Mouse (Mus musculus): ENCODE results near the gene Rpl21. TPM values are rescaled to one million over a fixed set of nuclear protein-coding genes. Genes with fewer than 3 reads are reported as not detected.
A peak's percentile ranks its signal among the peaks of the same experiment; 100 is the strongest.

Gene Rpl21
- polyA plus RNA-seq, 2 experiments = 505 to 720 TPM

DNA sequence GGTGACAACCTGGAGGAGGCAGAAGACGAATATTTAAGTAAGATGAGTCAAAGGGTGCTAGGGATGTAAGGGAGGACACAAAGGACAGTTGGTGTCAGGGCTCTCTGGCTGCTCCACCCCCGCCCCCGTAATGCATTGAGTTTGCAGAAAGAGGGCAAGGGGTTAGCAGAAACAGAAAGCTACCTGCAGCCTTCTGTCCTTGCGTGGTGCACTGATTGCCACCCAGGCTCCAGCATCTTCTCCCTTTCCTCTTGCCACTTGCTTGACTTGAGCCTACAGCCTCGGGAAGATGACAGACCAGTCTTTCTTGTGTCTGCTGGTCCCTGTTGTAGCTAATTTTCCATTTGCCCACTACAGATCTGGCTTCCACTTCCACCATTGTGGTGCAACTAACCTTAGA is 7.1 kb downstream of the Rpl21 start:
- H3K4me1 ChIP-seq (ENCODE audit: control insufficient read depth, insufficient read depth, low read length) = no peaks in the 10 kb centered on the region; the same call in 1 of the 2 replicates
- ATAC-seq (ENCODE audit: low FRiP score, low read depth) = no peak
- no peak for TF ChIP-seq POLR2A (IDR thresholded peaks at IDR 0.05; ENCODE audit: borderline replicate concordance, extremely low read depth, insufficient read depth, insufficient read length)
- no peak overlapping the region for H3K27ac ChIP-seq (replicated peaks; ENCODE audit: low read depth, low read length)
- no peaks in the 10 kb centered on the region for H3K27me3 ChIP-seq (ENCODE audit: control insufficient read depth, insufficient read depth, low read length)
- peaks cover 39% of the 10 kb centered on the region for H3K36me3 ChIP-seq (ENCODE audit: control insufficient read depth, insufficient read depth, low read length)
- no peaks in the 10 kb centered on the region for H3K9me3 ChIP-seq (ENCODE audit: control insufficient read depth, low read length)
- 53% methylated on average over 5 of the region's 5 CpGs for WGBS
- no peak overlapping the region for H3K4me2 ChIP-seq (replicated peaks; ENCODE audit: low read depth, low read length, severe bottlenecking)
- DNase-seq (ENCODE audit: low spot score) = no peak
- no peak overlapping the region for H3K9ac ChIP-seq (ENCODE audit: low read depth, low read length, severe bottlenecking)
- H3K4me3 ChIP-seq (replicated peaks; ENCODE audit: low read length) = no peak overlapping the region

DNA sequence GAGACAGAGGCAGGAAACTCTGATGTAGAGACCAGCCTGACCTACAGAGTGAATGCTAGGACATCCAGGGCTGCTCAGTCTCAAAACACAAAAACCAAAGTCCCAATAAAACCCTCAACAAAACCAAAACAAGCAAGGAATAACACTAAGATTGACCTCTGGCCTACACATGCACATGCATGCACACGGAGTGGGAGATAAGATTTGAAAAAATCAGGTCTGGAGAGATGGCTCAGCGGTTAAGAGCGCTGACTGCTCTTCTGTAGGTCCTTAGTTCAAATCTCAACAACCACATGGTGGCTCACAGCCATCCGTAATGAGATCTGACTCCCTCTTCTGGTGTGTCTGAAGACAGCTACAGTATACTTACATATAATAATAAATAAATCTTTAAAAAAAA is 7.7 kb downstream of the Rpl21 start:
- H3K9me3 ChIP-seq (ENCODE audit: control insufficient read depth, low read length) = no peaks in the 10 kb centered on the region
- no peak overlapping the region for H3K4me2 ChIP-seq (replicated peaks; ENCODE audit: low read depth, low read length, severe bottlenecking)
- H3K36me3 ChIP-seq (ENCODE audit: control insufficient read depth, insufficient read depth, low read length) = peaks cover 32% of the 10 kb centered on the region
- ATAC-seq (ENCODE audit: low FRiP score, low read depth) = no peak
- no peak overlapping the region for H3K9ac ChIP-seq (ENCODE audit: low read depth, low read length, severe bottlenecking)
- no peaks in the 10 kb centered on the region for H3K4me1 ChIP-seq (ENCODE audit: control insufficient read depth, insufficient read depth, low read length)
- H3K27ac ChIP-seq (replicated peaks; ENCODE audit: low read depth, low read length) = no peak overlapping the region
- DNase-seq (ENCODE audit: low spot score) = no peak
- 84% methylated on average over 4 of the region's 4 CpGs for WGBS
- H3K4me3 ChIP-seq (replicated peaks; ENCODE audit: low read length) = no peak overlapping the region
- TF ChIP-seq POLR2A (IDR thresholded peaks at IDR 0.05; ENCODE audit: borderline replicate concordance, extremely low read depth, insufficient read depth, insufficient read length) = no peak
- no peaks in the 10 kb centered on the region for H3K27me3 ChIP-seq (ENCODE audit: control insufficient read depth, insufficient read depth, low read length)

- DNase-seq (ENCODE audit: low spot score) = no peak
- H3K4me2 ChIP-seq (replicated peaks; ENCODE audit: low read depth, low read length, severe bottlenecking) = no peak overlapping the region
- no peaks in the 10 kb centered on the region for H3K27me3 ChIP-seq (ENCODE audit: control insufficient read depth, insufficient read depth, low read length)
- no peak overlapping the region for H3K27ac ChIP-seq (replicated peaks; ENCODE audit: low read depth, low read length)
- no peak for ATAC-seq (ENCODE audit: low FRiP score, low read depth)
- 79% methylated on average over 5 of the region's 5 CpGs for WGBS
- TF ChIP-seq POLR2A (IDR thresholded peaks at IDR 0.05; ENCODE audit: borderline replicate concordance, extremely low read depth, insufficient read depth, insufficient read length) = no peak
- H3K36me3 ChIP-seq (ENCODE audit: control insufficient read depth, insufficient read depth, low read length) = peaks cover 24% of the 10 kb centered on the region
- peaks cover 8% of the 10 kb centered on the region for H3K4me1 ChIP-seq (ENCODE audit: control insufficient read depth, insufficient read depth, low read length)
- no peaks in the 10 kb centered on the region for H3K9me3 ChIP-seq (ENCODE audit: control insufficient read depth, low read length)
- no peak overlapping the region for H3K9ac ChIP-seq (ENCODE audit: low read depth, low read length, severe bottlenecking)
- H3K4me3 ChIP-seq (replicated peaks; ENCODE audit: low read length) = no peak overlapping the region
Observed at GRCm38 (mm10) chr5:146841301-146841700, 8.6 kb downstream of the Rpl21 start.

DNA sequence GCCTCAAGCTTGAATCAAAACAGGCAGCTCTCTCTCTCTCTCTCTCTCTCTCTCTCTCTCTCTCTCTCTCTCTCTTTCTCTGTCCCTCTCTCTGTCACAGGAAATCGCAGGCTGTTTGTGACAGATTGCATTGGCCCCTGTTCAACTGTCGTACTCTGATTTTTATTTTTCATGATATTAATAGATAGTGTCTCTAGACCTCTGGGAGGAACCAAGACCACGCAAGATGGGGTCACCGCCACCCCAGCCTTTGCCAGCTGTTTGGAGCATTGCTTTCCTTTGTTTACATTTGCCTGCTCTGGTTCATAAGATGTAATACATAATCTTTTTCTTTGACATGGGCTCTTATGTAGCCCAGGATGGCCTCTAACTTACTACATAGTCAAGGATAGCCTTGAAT is 9.3 kb downstream of the Rpl21 start:
- peaks cover 9% of the 10 kb centered on the region for H3K4me1 ChIP-seq (ENCODE audit: control insufficient read depth, insufficient read depth, low read length)
- 91% methylated on average over 4 of the region's 4 CpGs for WGBS
- H3K4me3 ChIP-seq (replicated peaks; ENCODE audit: low read length) = no peak overlapping the region
- no peak for ATAC-seq (ENCODE audit: low FRiP score, low read depth)
- no peak for TF ChIP-seq POLR2A (IDR thresholded peaks at IDR 0.05; ENCODE audit: borderline replicate concordance, extremely low read depth, insufficient read depth, insufficient read length)
- H3K27me3 ChIP-seq (ENCODE audit: control insufficient read depth, insufficient read depth, low read length) = no peaks in the 10 kb centered on the region
- DNase-seq (ENCODE audit: low spot score) = no peak
- no peak overlapping the region for H3K4me2 ChIP-seq (replicated peaks; ENCODE audit: low read depth, low read length, severe bottlenecking)
- H3K27ac ChIP-seq (replicated peaks; ENCODE audit: low read depth, low read length) = no peak overlapping the region
- no peak overlapping the region for H3K9ac ChIP-seq (ENCODE audit: low read depth, low read length, severe bottlenecking)
- peaks cover 17% of the 10 kb centered on the region for H3K36me3 ChIP-seq (ENCODE audit: control insufficient read depth, insufficient read depth, low read length)
- H3K9me3 ChIP-seq (ENCODE audit: control insufficient read depth, low read length) = no peaks in the 10 kb centered on the region

DNA sequence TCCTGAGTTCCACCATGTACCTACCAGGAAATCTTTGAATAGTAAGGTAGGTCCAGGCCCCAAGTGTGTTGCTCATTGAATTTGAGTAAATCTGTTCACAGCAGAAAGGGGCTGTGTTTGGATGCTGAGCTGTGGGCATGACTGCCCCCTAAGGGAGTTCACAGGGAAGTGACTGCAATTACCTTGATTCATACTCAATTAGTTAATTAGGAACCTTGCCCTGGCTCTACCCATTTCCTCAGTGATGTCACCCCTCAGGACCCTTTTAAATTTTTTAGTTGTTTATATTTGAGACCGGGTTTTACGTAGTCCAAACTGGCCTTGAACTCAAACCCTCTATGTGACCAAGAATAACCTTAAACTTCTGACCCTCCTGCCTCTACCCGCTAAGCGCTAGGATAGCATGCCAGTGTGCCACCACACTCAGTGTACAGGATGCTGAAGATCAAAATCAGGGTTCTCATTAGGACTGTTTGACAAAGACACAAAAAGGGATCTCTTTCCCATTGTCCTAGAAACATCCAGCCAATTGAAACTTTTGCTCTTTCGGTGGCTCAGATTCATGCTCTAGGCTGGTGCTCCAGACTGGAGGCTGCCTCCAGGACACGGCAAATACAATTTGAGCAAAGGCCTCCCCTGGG is 11.7 kb downstream of the Rpl21 start:
- ATAC-seq (ENCODE audit: low FRiP score, low read depth) (0 out of 2 replicates have a peak, but pooled peaks have one; percentile 9), DNase-seq (ENCODE audit: low spot score) (no peak)
- Histone ChIP-seq H3K36me3 (ENCODE audit: control insufficient read depth, insufficient read depth, low read length) (no peaks in the 10 kb centered on the region; the same call in 1 of the 2 replicates), H3K4me2 (replicated peaks; ENCODE audit: low read depth, low read length, severe bottlenecking) (peak overlapping the region; percentile 87), H3K4me1 (ENCODE audit: control insufficient read depth, insufficient read depth, low read length) (peaks cover 9% of the 10 kb centered on the region), H3K4me3 (replicated peaks; ENCODE audit: low read length) (peak overlapping the region; percentile 54), H3K9ac (ENCODE audit: low read depth, low read length, severe bottlenecking) (peak overlapping the region; percentile 64), H3K9me3 (ENCODE audit: control insufficient read depth, low read length) (no peaks in the 10 kb centered on the region), H3K27me3 (ENCODE audit: control insufficient read depth, insufficient read depth, low read length) (no peaks in the 10 kb centered on the region), H3K27ac (replicated peaks; ENCODE audit: low read depth, low read length) (peak overlapping the region; percentile 58; the same call in 1 of the 2 replicates)
- 8% methylated on average over 6 of the region's 6 CpGs for WGBS
- TF ChIP-seq POLR2A (IDR thresholded peaks at IDR 0.05; ENCODE audit: borderline replicate concordance, extremely low read depth, insufficient read depth, insufficient read length) = no peak
